Mouse (Mus musculus) stomach, embryonic 14.5 days (tissue): ENCODE data around the gene Hsph1. TPM values are rescaled to one million over a fixed set of nuclear protein-coding genes. Genes with fewer than 3 reads are reported as not detected.

Source experiments
- ATAC-seq: fragments of 200-750 bp; cut with Nextera tagmentation; 2 replicates; pipeline ENCODE4 v1.8.0; 2017; ENCODE audit warnings: low read depth, moderate TSS enrichment; ENCODE audit not compliant: insufficient number of reproducible peaks, insufficient read depth, low FRiP score
- H3K27ac ChIP-seq: fragments of 300-500 bp; sonication (generic); 2 replicates; pipeline ENCODE4 v1.5.1; 2014; ENCODE audit warnings: mild to moderate bottlenecking, low read length, moderate library complexity, mixed read lengths
- H3K27me3 ChIP-seq: fragments of 300-500 bp; sonication (generic); 2 replicates; pipeline ENCODE4 v1.6.1; 2014; ENCODE audit warnings: low read length, control low read depth, mixed read lengths; ENCODE audit not compliant: control insufficient read depth, insufficient read depth
- H3K36me3 ChIP-seq: fragments of 300-500 bp; sonication (generic); 2 replicates; pipeline ENCODE4 v1.6.1; 2014; ENCODE audit warnings: mild to moderate bottlenecking, control low read depth, low read length, moderate library complexity, mixed read lengths; ENCODE audit not compliant: control insufficient read depth, insufficient read depth
- H3K4me1 ChIP-seq: fragments of 300-500 bp; sonication (generic); 2 replicates; pipeline ENCODE4 v1.6.1; 2014; ENCODE audit warnings: low read length, control low read depth, mixed read lengths; ENCODE audit not compliant: control insufficient read depth, insufficient read depth
- H3K4me2 ChIP-seq: fragments of 300-500 bp; sonication (generic); replicated peaks from 2 replicates; pipeline ENCODE4 v1.6.1; 2014; ENCODE audit warnings: low read depth, low read length, control low read depth
- H3K4me3 ChIP-seq: fragments of 300-500 bp; sonication (generic); 2 replicates; pipeline ENCODE4 v1.5.1; 2014; ENCODE audit warnings: low read depth, low read length, control low read depth
- H3K9ac ChIP-seq: fragments of 300-500 bp; sonication (generic); replicated peaks from 2 replicates; pipeline ENCODE4 v1.6.1; 2014; ENCODE audit warnings: low read depth, mild to moderate bottlenecking, control low read depth, low read length, moderate library complexity, mixed read lengths
- H3K9me3 ChIP-seq: fragments of 300-500 bp; sonication (generic); 2 replicates; pipeline ENCODE4 v1.6.1; 2016; ENCODE audit warnings: low read depth, low read length, control low read depth; ENCODE audit not compliant: control insufficient read depth
- WGBS: fragments of 180-500 bp; shearing (Covaris S2); extraction: QIAGEN DNeasy Blood & Tissue Kit; methylation state at CpG from one replicate; pipeline ENCODE4 v1.1.7; 2014; 5-methylcytosine and 5-hydroxymethylcytosine counted together
- polyA plus RNA-seq: library from polyadenylated mRNA; unstranded; fragments of >200 nt; fragmentation: Nextera tagmentation; extraction: Ambion mirVana; gene quantifications from 2 replicates; pipeline ENCODE4 v1.2.1, GENCODE M21; 2014

The Hsph1 gene
- polyA plus RNA-seq, 1 experiment from 2014 or later, result 42.7 TPM

DNA sequence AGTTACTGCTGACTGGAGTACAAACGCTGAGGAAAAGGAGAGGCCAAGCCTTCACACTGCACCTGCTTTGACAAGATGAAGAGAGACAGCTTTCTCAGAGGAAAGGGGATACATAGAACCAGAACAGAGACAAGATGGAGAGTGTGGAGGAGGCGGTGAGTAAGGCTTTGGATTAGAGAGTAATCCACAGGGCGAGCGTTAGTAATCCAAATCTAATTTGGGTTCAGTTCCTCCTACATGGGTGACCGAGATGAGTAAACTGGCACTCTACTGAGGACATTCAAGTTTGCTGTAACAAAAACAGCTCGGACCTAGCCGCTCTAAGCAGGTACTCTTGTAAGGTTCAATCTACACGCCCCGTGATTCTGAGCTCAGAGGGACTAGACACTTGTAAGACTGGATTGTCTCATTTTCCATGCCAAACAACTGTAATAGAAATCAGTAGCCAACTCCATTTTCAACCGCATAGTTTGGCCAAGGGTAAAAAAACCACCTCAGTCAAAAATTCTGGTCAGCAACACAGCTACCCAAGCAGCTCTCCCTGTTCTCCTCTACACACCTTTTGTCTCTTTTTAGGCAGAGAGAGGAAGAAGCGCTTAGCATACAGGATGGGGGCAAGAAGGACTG is 1.7 kb downstream of the Hsph1 start:
- Histone ChIP-seq H3K4me1 (peaks cover 13% of the 10 kb centered on the region), H3K9ac (no peak overlapping the region; the same call in 1 of the 2 replicates), H3K27me3 (no peaks in the 10 kb centered on the region), H3K4me3 (peak overlapping the region; percentile 71), H3K27ac (no peak overlapping the region), H3K36me3 (peaks cover 35% of the 10 kb centered on the region), H3K9me3 (no peaks in the 10 kb centered on the region), H3K4me2 (peak overlapping the region; percentile 58)
- 61% methylated on average over 11 of the region's 11 CpGs for WGBS
- ATAC-seq, result no peak

DNA sequence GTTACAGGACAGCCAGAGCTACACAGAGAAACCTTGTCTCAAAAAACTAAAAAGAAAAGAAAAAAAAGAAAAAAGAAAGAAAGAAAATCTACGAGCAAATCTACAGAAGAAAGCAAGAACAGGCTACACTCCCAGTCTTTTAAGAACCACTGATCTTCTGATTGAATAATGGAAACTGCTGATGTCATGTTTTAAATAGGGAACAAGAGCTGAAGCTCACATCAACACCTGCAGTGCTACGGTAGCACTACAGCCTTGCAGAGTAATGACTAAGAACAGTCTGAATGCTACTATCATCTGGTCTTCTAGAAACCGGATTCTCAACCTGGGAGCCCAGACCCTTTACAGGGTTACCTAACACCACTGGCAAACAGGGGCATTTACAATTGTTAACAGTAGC is 10.6 kb downstream of the Hsph1 start:
- Histone ChIP-seq H3K9ac (no peak overlapping the region), H3K36me3 (peaks cover 87% of the 10 kb centered on the region), H3K9me3 (no peaks in the 10 kb centered on the region), H3K4me3 (no peak overlapping the region), H3K27ac (no peak overlapping the region), H3K27me3 (no peaks in the 10 kb centered on the region), H3K4me2 (no peak overlapping the region), H3K4me1 (no peaks in the 10 kb centered on the region)
- WGBS, result 86% methylated on average over 3 of the region's 3 CpGs
- no peak for ATAC-seq

DNA sequence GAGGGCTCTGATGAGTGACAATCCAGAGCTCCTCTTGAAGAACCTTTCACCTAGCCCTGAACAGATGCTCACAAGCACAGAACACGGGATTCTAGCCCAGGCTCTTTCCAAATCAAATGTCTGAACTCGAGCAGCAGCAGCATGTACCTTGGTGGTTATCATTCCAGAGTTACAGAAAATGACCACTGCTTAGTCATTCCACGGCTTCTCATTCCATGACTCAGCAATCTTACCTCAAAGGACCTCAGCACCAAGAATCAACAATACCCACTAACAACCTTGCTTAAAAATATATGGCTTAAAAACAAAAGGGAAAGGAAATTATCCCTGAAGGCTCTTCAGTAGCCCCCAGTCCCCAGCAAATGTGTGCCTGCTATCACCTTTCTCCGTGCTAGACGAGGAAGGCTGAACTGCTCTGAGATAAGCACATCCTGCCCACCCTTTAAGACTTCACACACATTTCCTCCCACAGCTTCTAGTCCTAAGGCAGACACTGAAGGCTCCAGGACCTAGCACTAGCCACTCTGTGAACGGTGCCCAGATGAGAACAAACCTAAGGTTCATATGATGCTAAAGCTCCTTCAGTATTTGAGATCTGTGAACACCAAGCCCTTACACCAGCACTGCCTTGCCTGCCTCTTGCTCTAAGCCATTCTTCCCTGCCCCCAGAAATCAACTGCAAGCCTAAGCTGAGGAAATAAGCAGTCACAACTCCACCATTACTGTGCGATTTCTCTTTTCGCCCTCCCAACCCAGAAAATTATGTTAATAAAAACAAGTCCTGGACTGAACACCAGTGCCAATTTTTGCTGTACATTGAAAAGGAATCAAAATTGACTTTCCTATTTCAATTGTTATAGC is 12.1 kb downstream of the Hsph1 start:
- Histone ChIP-seq H3K27ac (no peak overlapping the region), H3K9me3 (no peaks in the 10 kb centered on the region), H3K4me3 (no peak overlapping the region), H3K4me2 (no peak overlapping the region), H3K9ac (no peak overlapping the region), H3K4me1 (no peaks in the 10 kb centered on the region), H3K36me3 (peaks cover 87% of the 10 kb centered on the region), H3K27me3 (no peaks in the 10 kb centered on the region)
- WGBS, result 77% methylated on average over 8 of the region's 8 CpGs
- no peak for ATAC-seq

DNA sequence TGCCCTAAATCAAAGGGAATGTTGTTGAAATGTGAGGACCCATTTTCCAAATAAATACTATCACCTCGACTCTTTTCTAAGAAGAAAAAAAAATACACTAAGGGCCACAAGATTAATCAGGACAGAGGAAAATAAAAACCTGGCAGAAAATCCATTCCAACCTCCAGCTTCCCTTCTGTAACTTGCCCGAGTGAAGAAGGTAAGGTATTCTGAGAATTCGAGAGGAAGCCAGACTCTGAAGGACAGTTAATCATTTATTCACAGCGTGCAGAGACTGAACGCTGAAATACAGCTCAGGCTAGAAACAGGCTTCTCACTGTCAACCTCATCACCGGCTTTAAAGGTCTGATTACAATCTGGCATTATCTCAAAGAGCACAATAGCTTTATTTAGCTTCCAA is 13.5 kb downstream of the Hsph1 start:
- H3K9ac ChIP-seq, result no peak overlapping the region
- H3K9me3 ChIP-seq, result no peaks in the 10 kb centered on the region
- no peaks in the 10 kb centered on the region for H3K27me3 ChIP-seq
- H3K27ac ChIP-seq, result no peak overlapping the region
- peaks cover 91% of the 10 kb centered on the region for H3K36me3 ChIP-seq
- H3K4me1 ChIP-seq, result no peaks in the 10 kb centered on the region
- no peak overlapping the region for H3K4me2 ChIP-seq
- H3K4me3 ChIP-seq, result no peak overlapping the region
- WGBS, result 47% methylated on average over 6 of the region's 6 CpGs
- no peak for ATAC-seq

DNA sequence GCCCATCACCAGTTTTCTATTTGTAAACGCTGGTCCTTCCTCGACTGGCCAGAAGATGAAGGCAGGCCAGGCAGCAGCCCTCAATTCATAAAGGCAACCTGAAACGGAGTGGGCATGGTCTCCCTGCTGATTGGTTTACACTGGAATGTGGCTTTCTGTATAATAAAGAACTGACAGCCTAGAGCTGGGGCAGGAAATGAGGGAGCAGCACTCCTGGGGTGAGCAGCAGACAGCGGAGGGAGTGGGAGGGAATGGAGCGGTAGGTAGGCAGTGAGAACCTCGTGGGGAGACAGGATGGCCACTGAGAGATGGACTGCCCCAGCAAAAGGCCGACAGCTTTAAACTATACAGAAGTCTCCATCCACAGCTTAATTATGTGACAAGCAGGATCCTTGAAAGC is 14.0 kb downstream of the Hsph1 start:
- H3K27me3 ChIP-seq, result no peaks in the 10 kb centered on the region
- H3K4me2 ChIP-seq, result no peak overlapping the region
- ATAC-seq, result no peak
- peaks cover 91% of the 10 kb centered on the region for H3K36me3 ChIP-seq
- no peaks in the 10 kb centered on the region for H3K9me3 ChIP-seq
- H3K9ac ChIP-seq, result no peak overlapping the region
- H3K4me1 ChIP-seq, result no peaks in the 10 kb centered on the region
- 63% methylated on average over 7 of the region's 7 CpGs for WGBS
- H3K4me3 ChIP-seq, result no peak overlapping the region
- H3K27ac ChIP-seq, result no peak overlapping the region

DNA sequence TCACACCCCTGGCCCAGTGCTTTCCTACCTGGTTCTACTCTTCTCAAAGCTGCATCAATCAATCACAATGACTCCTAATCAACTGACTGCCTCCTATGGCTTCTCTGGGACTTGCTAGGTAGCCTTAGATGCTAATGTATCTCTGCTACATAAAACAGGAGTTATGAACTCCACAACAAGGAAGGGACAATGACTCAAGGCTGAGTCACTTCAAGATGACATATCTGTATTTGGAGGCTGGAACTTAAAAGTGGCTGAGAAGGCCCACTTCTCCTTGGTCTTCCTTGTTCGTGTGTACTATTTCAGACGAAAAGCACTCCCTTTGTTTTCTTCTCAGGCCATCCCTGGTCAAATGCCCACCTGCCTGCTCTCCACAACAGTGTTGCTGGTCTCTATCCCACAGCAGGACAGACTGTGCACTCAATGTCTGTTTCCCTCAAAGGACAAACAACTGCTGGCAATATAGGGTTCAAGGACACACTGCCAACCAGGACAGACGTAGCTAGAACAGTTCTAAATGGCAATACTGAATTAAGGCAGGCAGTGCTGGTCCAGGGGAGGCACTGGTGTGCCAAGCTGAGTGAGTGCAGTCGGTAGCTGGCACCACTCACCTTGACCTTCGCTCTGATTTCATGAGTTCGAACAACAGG is 18.3 kb downstream of the Hsph1 start:
- Histone ChIP-seq H3K9ac (no peak overlapping the region), H3K4me2 (no peak overlapping the region), H3K36me3 (peaks cover 70% of the 10 kb centered on the region), H3K9me3 (no peaks in the 10 kb centered on the region), H3K27me3 (no peaks in the 10 kb centered on the region), H3K4me1 (no peaks in the 10 kb centered on the region), H3K4me3 (no peak overlapping the region), H3K27ac (no peak overlapping the region)
- ATAC-seq, result no peak
- WGBS, result 90% methylated on average over 6 of the region's 6 CpGs

DNA sequence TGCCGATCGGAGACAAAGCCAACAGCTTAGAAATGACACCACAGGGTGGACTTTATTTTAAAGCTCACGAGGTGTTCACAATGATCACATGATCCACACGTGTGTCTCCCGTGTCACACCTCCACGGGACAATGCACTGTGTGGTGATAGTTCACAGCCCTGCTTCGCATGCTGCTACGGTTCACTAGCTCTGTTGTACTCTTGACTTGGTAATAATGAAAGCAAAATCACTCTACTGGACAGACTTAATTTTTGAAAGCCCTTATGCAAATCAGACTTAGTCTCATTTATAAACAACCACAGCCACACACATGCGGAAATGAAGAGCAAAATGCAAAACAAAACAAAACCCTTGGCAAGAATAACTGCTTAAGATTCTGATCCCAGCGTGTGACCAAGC is 19.4 kb downstream of the Hsph1 start:
- H3K36me3 ChIP-seq, result peaks cover 60% of the 10 kb centered on the region
- WGBS, result 90% methylated on average over 10 of the region's 10 CpGs
- no peak for ATAC-seq

DNA sequence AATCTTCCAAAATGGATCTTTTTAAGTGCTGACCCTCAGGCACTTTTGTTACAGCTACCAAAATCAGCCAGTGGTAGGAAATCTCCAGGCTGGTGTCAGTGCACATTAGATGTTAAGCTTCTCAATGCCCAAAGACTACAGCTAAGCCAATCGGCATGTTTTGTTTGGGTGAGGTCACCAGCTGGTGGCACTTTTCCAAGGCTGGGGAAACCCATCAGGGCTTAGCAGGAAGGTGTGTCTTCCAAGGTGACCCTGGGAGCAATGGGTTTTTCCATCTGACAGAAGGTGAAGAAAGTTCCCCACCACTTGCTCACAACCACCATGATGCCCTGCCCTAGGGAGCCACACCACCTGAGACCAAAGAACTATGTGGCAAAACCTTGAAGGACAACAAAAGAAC is 20.0 kb downstream of the Hsph1 start:
- Histone ChIP-seq H3K36me3 (peaks cover 53% of the 10 kb centered on the region), H3K9me3 (no peaks in the 10 kb centered on the region), H3K4me2 (no peak overlapping the region), H3K9ac (no peak overlapping the region), H3K27ac (no peak overlapping the region), H3K4me3 (no peak overlapping the region), H3K27me3 (no peaks in the 10 kb centered on the region), H3K4me1 (0 out of 2 replicates have a peak, but pooled peaks cover 2% of the 10 kb centered on the region)
- WGBS, result 65% methylated on average over 1 of the region's 1 CpGs
- ATAC-seq, result no peak

More for the DNA sequence above, 19.4 kb downstream of the Hsph1 start:
- Histone ChIP-seq H3K9me3 (no peaks in the 10 kb centered on the region), H3K4me3 (no peak overlapping the region), H3K4me2 (no peak overlapping the region), H3K27me3 (no peaks in the 10 kb centered on the region), H3K9ac (no peak overlapping the region), H3K27ac (no peak overlapping the region), H3K4me1 (0 out of 2 replicates have a peak, but pooled peaks cover 2% of the 10 kb centered on the region)
